Mouse (Mus musculus) erythroblast, embryonic 14.5 days (primary cell): ENCODE results near the gene Nr0b2.

Source experiments
- GATA1 ChIP-seq: IDR thresholded peaks from 2 replicates; pipeline ENCODE4 v1.6.1; 2012; ENCODE audit warnings: low read length, inconsistent platforms, mixed read lengths
- TAL1 ChIP-seq: IDR thresholded peaks from 3 replicates; pipeline ENCODE4 v1.6.1; 2012; ENCODE audit warnings: low read length, inconsistent platforms, mixed read lengths

- no peak for TF ChIP-seq GATA1
- no peak for TF ChIP-seq TAL1
Measured at GRCm38 (mm10) chr4:133536081-133536480, 17.1 kb upstream of the Nr0b2 start.
